ENCODE assay signal across 9 mouse cellular contexts in genomic region chr4:140704166-140704565, GRCm38 (mm10). TPM values are rescaled to one million over a fixed set of nuclear protein-coding genes. Genes with fewer than 3 reads are reported as not detected.
DNase-seq lines count a peak whose midpoint lies in the region; ATAC-seq and TF ChIP-seq lines count a peak whose summit lies in the region.
"Had no signal": no experiment of that assay in that cellular context is flagged by ENCODE, and none has a peak within 500 bp of the region (broad histone marks: within the 10 kb centered on the region; RNA-seq: fewer than 3 reads in every experiment).

No protein-coding gene starts in this region.

- 0 out of 2 replicates have a peak overlapping the region, but pooled peaks have one; percentile 96 for H3K9ac ChIP-seq in intestine, embryonic 14.5 days (ENCODE audit: low read length)
- no peak overlapping the region for H3K9ac ChIP-seq in intestine, postnatal 0 days (ENCODE audit: low read depth, low read length)
- peak overlapping the region; percentile 97 for H3K9ac ChIP-seq in embryonic facial prominence, embryonic 12.5 days
- H3K9ac ChIP-seq in intestine, embryonic 16.5 days (ENCODE audit: low read depth, low read length): peak overlapping the region; percentile 84

- 55% methylated on average over 4 of the region's 4 CpGs for WGBS in intestine, embryonic 14.5 days
- 38% methylated on average over 4 of the region's 4 CpGs for WGBS in intestine, postnatal 0 days
- 33% methylated on average over 4 of the region's 4 CpGs for WGBS in embryonic facial prominence, embryonic 12.5 days
- 22% methylated on average over 4 of the region's 4 CpGs for WGBS in intestine, embryonic 16.5 days

- no peak for TF ChIP-seq CTCF in intestine, postnatal 0 days (IDR thresholded peaks at IDR 0.05; ENCODE audit: low read depth)

- peak overlapping the region; percentile 84 for H3K4me2 ChIP-seq in intestine, embryonic 14.5 days (ENCODE audit: low read length)
- no peak overlapping the region for H3K4me2 ChIP-seq in intestine, postnatal 0 days (replicated peaks; ENCODE audit: low read depth)
- H3K4me2 ChIP-seq in embryonic facial prominence, embryonic 12.5 days (replicated peaks): peak overlapping the region; percentile 75
- H3K4me2 ChIP-seq in intestine, embryonic 16.5 days (ENCODE audit: low read depth, low read length): peak overlapping the region; percentile 96; the same call in 1 of the 2 replicates
- peak overlapping the region; percentile 88 for H3K4me2 ChIP-seq in myocyte (ENCODE audit: low read depth)

- peaks cover 54% of the 10 kb centered on the region for H3K79me2 ChIP-seq in myocyte (ENCODE audit: control insufficient read depth, insufficient read depth)

- no peak for DNase-seq in intestine, embryonic 14.5 days (ENCODE audit: low spot score)
- no peak for DNase-seq in embryo, embryonic 9.5 days (ENCODE audit: extremely low spot score)
- no peak for DNase-seq in right cerebral cortex, postnatal 36 days (ENCODE audit: low spot score in 2 of 2)
- DNase-seq in cerebellum, postnatal 4 days (ENCODE audit: low spot score in 2 of 2): no peak

- H3K9me3 ChIP-seq in intestine, embryonic 14.5 days (ENCODE audit: control insufficient read depth, low read length): no peaks in the 10 kb centered on the region
- H3K9me3 ChIP-seq in intestine, postnatal 0 days (ENCODE audit: control insufficient read depth): no peaks in the 10 kb centered on the region
- no peaks in the 10 kb centered on the region for H3K9me3 ChIP-seq in embryonic facial prominence, embryonic 12.5 days
- H3K9me3 ChIP-seq in intestine, embryonic 16.5 days (ENCODE audit: control insufficient read depth, low read length): no peaks in the 10 kb centered on the region

- peak overlapping the region; percentile 84; the same call in 1 of the 2 replicates for H3K4me3 ChIP-seq in intestine, embryonic 14.5 days (ENCODE audit: low read depth, low read length)
- no peak overlapping the region for H3K4me3 ChIP-seq in intestine, postnatal 0 days (ENCODE audit: low read depth, low read length)
- peak overlapping the region; percentile 88 for H3K4me3 ChIP-seq in embryonic facial prominence, embryonic 12.5 days
- H3K4me3 ChIP-seq in intestine, embryonic 16.5 days (ENCODE audit: low read length): peak overlapping the region; percentile 67
- peak overlapping the region; percentile 51 for H3K4me3 ChIP-seq in myocyte

- peaks cover 40% of the 10 kb centered on the region for H3K4me1 ChIP-seq in intestine, embryonic 14.5 days (replicated peaks; ENCODE audit: control insufficient read depth, insufficient read depth, low read length)
- peaks cover 7% of the 10 kb centered on the region; the same call in 1 of the 2 replicates for H3K4me1 ChIP-seq in intestine, postnatal 0 days (replicated peaks; ENCODE audit: control insufficient read depth, insufficient read depth, low read length)
- peaks cover 46% of the 10 kb centered on the region for H3K4me1 ChIP-seq in embryonic facial prominence, embryonic 12.5 days
- H3K4me1 ChIP-seq in intestine, embryonic 16.5 days (ENCODE audit: control insufficient read depth, insufficient read depth, low read length): peaks cover 62% of the 10 kb centered on the region

- no peak overlapping the region for H3ac ChIP-seq in myocyte (ENCODE audit: control insufficient read depth, insufficient read length)

- H3K27ac ChIP-seq in intestine, embryonic 14.5 days (ENCODE audit: low read depth): 0 out of 2 replicates have a peak overlapping the region, but pooled peaks have one; percentile 5
- no peak overlapping the region; the same call in 1 of the 2 replicates for H3K27ac ChIP-seq in intestine, postnatal 0 days (ENCODE audit: low read depth, low read length)
- H3K27ac ChIP-seq in embryonic facial prominence, embryonic 12.5 days: peak overlapping the region; percentile 100; the same call in 1 of the 2 replicates
- H3K27ac ChIP-seq in intestine, embryonic 16.5 days (ENCODE audit: low read length): peak overlapping the region; percentile 13; the same call in 1 of the 2 replicates

- peaks cover 10% of the 10 kb centered on the region for H3K27me3 ChIP-seq in intestine, embryonic 14.5 days (replicated peaks; ENCODE audit: control insufficient read depth, insufficient read depth, low read length)
- H3K27me3 ChIP-seq in intestine, postnatal 0 days (replicated peaks; ENCODE audit: control insufficient read depth, insufficient read depth, low read length): no peaks in the 10 kb centered on the region
- H3K27me3 ChIP-seq in embryonic facial prominence, embryonic 12.5 days: peaks cover 3% of the 10 kb centered on the region; the same call in 1 of the 2 replicates
- 0 out of 2 replicates have a peak, but pooled peaks cover 4% of the 10 kb centered on the region for H3K27me3 ChIP-seq in intestine, embryonic 16.5 days (replicated peaks; ENCODE audit: control insufficient read depth, insufficient read depth, low read length)
- H3K27me3 ChIP-seq in myocyte (ENCODE audit: control insufficient read depth, insufficient read depth, insufficient read length): no peaks in the 10 kb centered on the region

- no peak for TF ChIP-seq POLR2A in myocyte (IDR thresholded peaks at IDR 0.05; ENCODE audit: insufficient read length, low read depth)

- ATAC-seq in intestine, embryonic 14.5 days (replicated peaks; ENCODE audit: low FRiP score, low TSS enrichment, low read depth): no peak
- ATAC-seq in intestine, postnatal 0 days: no peak
- no peak for ATAC-seq in embryonic facial prominence, embryonic 12.5 days (ENCODE audit: insufficient number of reproducible peaks, insufficient read depth, low FRiP score, low TSS enrichment)
- no peak for ATAC-seq in intestine, embryonic 16.5 days

- peaks cover 34% of the 10 kb centered on the region for H3K36me3 ChIP-seq in intestine, embryonic 14.5 days (ENCODE audit: control insufficient read depth, insufficient read depth, low read length)
- peaks cover 8% of the 10 kb centered on the region; the same call in 1 of the 2 replicates for H3K36me3 ChIP-seq in intestine, postnatal 0 days (ENCODE audit: control insufficient read depth, insufficient read depth)
- peaks cover 51% of the 10 kb centered on the region for H3K36me3 ChIP-seq in embryonic facial prominence, embryonic 12.5 days
- peaks cover 4% of the 10 kb centered on the region; the same call in 1 of the 2 replicates for H3K36me3 ChIP-seq in intestine, embryonic 16.5 days (ENCODE audit: control insufficient read depth, insufficient read depth, low read length)
- no peaks in the 10 kb centered on the region for H3K36me3 ChIP-seq in myocyte (ENCODE audit: control insufficient read depth, insufficient read depth)

TF ChIP-seq in myocyte, 11 proteins besides CTCF, POLR2A, EP300 and RAD21:
- no peak for TF ChIP-seq TCF3 (IDR thresholded peaks at IDR 0.05; ENCODE audit: insufficient read length, low read depth)
- TF ChIP-seq POLR2AphosphoS2 (IDR thresholded peaks at IDR 0.05; ENCODE audit: insufficient read length, low read depth): no peak
- no peak for TF ChIP-seq E2F4 (IDR thresholded peaks at IDR 0.05; ENCODE audit: insufficient read depth)
- TF ChIP-seq TCF12 (IDR thresholded peaks at IDR 0.05; ENCODE audit: insufficient read depth, poor library complexity, severe bottlenecking): no peak
- TF ChIP-seq CEBPB (IDR thresholded peaks at IDR 0.05; ENCODE audit: insufficient read depth, poor library complexity, severe bottlenecking): no peak
- TF ChIP-seq MYOG (IDR thresholded peaks at IDR 0.05; ENCODE audit: control insufficient read depth in 1 of 3, insufficient read depth in 1 of 3, insufficient read length in 2 of 3, low read depth in 2 of 3): no peak
- no peak for TF ChIP-seq MAX (IDR thresholded peaks at IDR 0.05; ENCODE audit: low read depth)
- no peak for TF ChIP-seq USF1 (IDR thresholded peaks at IDR 0.05; ENCODE audit: low read depth)
TF ChIP-seq in myocyte: peak in this region for 0.

RNA-seq across cellular contexts. Expression of gene Rcc2, which starts 3.8 kb away (rescaled TPM):
- 29.8 and 30.7 TPM in 2 replicates for polyA plus RNA-seq in intestine, embryonic 14.5 days (2014; fragmentation: Nextera tagmentation; extraction: Ambion mirVana)
- 14.6 and 15.6 TPM in 2 replicates for polyA plus RNA-seq in intestine, postnatal 0 days (2015; fragmentation: Nextera tagmentation; extraction: Ambion mirVana)
- polyA plus RNA-seq in embryonic facial prominence, embryonic 12.5 days (2016; fragmentation: Nextera tagmentation; extraction: Ambion mirVana): 95.5 and 138 TPM in 2 replicates
- polyA plus RNA-seq in intestine, embryonic 16.5 days (2015; fragmentation: Nextera tagmentation; extraction: Ambion mirVana): 12.6 and 13.7 TPM in 2 replicates
- 167 TPM for polyA plus RNA-seq in myocyte (2012; fragmentation: generic; extraction: Trizol)

RNA-seq across cellular contexts. Expression of gene Padi6, which starts 38.3 kb away (rescaled TPM):
- polyA plus RNA-seq in intestine, embryonic 14.5 days (2014; fragmentation: Nextera tagmentation; extraction: Ambion mirVana): 0.07 TPM in 1 of 2 replicates, not detected in the other
- polyA plus RNA-seq in intestine, postnatal 0 days (2015; fragmentation: Nextera tagmentation; extraction: Ambion mirVana): not detected in 2 replicates
- 0.09 TPM in 1 of 2 replicates, not detected in the other for polyA plus RNA-seq in embryonic facial prominence, embryonic 12.5 days (2016; fragmentation: Nextera tagmentation; extraction: Ambion mirVana)
- polyA plus RNA-seq in intestine, embryonic 16.5 days (2015; fragmentation: Nextera tagmentation; extraction: Ambion mirVana): 0.07 TPM in 2 replicates
- 0.20 TPM for polyA plus RNA-seq in myocyte (2012; fragmentation: generic; extraction: Trizol)
- polyA plus RNA-seq: urinary bladder, adult 2 months had no signal

RNA-seq across cellular contexts. Expression of gene Arhgef10l, which starts 38.4 kb away (rescaled TPM):
- 15.2 and 16.3 TPM in 2 replicates for polyA plus RNA-seq in intestine, embryonic 14.5 days (2014; fragmentation: Nextera tagmentation; extraction: Ambion mirVana)
- polyA plus RNA-seq in intestine, postnatal 0 days (2015; fragmentation: Nextera tagmentation; extraction: Ambion mirVana): 3.9 and 5.4 TPM in 2 replicates
- polyA plus RNA-seq in embryonic facial prominence, embryonic 12.5 days (2016; fragmentation: Nextera tagmentation; extraction: Ambion mirVana): 17.4 and 19.7 TPM in 2 replicates
- 12.1 and 14.3 TPM in 2 replicates for polyA plus RNA-seq in intestine, embryonic 16.5 days (2015; fragmentation: Nextera tagmentation; extraction: Ambion mirVana)
- polyA plus RNA-seq in myocyte (2012; fragmentation: generic; extraction: Trizol): 34.7 TPM
